Mouse (Mus musculus) layer of hippocampus, adult 11-12 months (tissue): ENCODE results near the gene Dpp10.

ENCODE experiments used
- DNase-seq: peaks from one replicate; pipeline ENCODE4 v3.0.0; 2022; ENCODE audit warnings: low spot score

Gene Dpp10

GRCm38 (mm10) chr1:123919606-123920005, 125.8 kb downstream of the Dpp10 start:
- DNase-seq, result no peak

DNA sequence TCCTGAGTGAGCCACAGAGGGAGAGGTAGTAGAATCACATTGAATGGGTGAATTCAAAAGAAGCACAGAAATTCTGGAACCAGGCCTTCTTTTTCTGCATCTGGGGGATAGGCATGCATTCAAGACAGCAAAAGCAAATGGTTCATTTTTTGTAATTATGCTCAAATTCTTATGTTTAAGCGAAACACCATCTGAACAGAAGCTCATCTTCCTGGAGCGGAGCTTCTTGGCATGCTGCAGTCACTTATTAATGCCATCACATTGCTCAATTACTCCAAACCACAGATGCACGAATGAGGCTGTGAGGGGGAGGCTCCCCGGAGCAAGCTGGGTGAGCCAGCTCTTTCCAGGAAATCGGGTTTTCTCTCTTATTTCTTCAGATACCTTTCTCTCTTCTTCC, 142.7 kb downstream of the Dpp10 start:
- peak; percentile 67 for DNase-seq

GRCm38 (mm10) chr1:123901218-123901617, 144.1 kb downstream of the Dpp10 start:
- DNase-seq, result peak; percentile 30

GRCm38 (mm10) chr1:123887243-123887642, 158.1 kb downstream of the Dpp10 start:
- no peak for DNase-seq

DNA sequence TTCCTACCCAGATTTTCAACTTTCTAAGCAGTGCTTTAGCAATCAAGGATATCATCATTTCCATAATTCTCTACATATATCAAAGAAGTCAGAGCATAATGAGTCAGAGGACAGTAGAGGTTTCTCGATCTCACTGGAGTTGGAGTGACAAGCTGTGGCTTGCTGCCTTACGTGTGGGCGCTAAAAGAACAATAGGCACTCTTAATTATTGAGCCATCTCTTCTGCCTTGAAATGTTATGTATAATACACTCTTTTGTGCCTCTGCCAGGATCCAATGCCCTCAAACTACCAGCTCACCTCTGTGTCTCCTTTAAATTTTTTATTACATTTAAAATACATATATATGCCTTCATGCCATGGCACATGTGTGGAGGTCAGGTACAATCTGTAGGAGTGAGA, 198.5 kb downstream of the Dpp10 start:
- no peak for DNase-seq

GRCm38 (mm10) chr1:123801206-123801605, 244.2 kb downstream of the Dpp10 start:
- DNase-seq, result no peak

- no peak for DNase-seq
Measured at GRCm38 (mm10) chr1:123765511-123765910, 279.8 kb downstream of the Dpp10 start.

DNA sequence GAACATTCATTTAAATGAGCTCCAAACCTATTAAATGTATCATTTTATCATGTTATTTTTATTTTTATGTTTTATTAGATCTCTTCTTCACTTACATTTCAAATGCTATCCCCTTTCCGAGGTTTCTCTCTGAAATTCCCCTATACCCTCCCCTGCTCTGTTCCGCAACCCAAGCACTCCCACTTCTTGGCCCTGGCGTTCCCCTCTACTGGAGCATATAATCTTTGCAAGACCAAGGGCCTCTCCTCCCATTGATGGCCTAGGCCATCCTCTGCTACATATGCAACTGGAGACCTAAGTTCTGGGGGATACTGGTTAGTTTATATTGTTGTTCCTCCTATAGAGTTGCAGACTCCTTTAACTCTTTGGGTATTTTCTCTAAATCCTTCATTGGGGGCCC, 283.1 kb downstream of the Dpp10 start:
- no peak for DNase-seq

GRCm38 (mm10) chr1:123756055-123756454, 289.3 kb downstream of the Dpp10 start:
- DNase-seq, result no peak

DNA sequence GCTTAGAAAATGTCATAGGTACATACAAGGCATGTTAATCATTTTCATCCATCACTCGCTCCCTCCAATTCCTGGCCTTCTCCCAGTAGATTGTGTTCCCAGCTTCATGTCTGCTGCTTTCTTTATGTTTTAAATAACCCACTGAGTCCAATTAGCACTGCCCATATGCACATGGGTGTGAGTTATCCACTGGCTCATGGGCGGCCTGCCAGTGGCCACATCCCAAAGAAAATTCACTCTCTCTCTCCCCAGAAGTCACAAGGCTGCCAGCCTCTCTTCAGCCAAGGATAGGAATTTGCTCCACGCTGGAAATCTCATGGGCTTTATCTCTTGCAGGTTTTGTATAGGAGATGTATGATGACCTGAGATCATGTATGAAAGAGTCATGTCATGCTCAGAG, 338.1 kb downstream of the Dpp10 start:
- no peak for DNase-seq

GRCm38 (mm10) chr1:123658409-123658808, 386.9 kb downstream of the Dpp10 start:
- no peak for DNase-seq

DNA sequence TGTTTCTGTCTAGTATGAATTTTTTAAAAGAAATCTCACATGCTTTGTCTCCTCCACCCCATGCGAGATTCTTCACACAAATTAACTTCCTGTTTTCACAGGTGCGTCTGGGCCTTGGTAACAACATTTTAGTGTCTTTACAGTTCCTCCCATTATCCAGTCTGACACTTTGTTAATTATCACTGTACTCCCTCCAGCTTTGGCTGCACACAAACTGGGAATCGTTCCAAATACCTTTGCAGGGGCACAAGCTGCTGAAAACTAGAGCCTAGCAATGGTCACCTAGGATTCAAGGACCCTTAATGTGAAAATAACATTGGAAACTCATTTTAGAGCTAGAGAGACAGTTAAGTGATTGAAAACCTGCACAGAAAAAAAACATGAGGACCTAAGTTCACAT, 388.8 kb downstream of the Dpp10 start:
- no peak for DNase-seq

DNA sequence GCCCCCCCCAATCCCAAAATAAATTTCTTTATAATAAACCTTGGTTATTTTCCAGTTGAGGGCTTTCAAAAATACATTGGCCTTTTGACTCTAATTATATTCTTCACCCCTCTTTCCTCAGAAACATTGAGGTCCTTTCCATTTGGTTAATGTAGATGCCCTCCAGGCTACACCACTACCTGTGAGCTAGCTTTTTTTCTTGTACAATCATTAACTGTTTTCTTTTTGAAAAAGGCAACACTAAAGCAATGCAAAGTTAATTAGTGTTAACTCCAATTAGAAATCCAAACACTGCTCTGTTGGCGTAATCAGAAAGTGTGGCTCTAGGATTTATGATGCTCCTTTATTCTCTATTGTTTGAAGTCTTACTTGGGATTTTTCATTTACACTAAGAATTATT, 407.5 kb downstream of the Dpp10 start:
- no peak for DNase-seq

DNA sequence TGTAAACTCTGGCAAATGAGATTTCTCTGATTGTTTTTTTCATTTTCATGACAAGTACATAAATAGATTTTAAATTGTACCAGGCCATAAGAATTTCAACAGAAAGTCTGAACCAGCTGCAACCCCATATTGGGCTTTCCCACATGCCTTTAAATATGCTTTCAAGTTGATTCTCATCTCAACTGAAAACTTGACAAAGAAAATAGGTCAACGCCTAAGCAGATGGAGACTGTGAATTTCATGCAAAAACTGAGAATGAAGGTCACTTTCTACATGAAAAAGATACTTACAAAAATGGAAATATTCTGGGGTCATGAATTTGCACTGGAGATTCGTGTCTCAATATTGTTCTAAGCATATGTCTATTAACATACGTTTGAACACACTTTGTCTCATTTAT, 417.1 kb downstream of the Dpp10 start:
- DNase-seq, result no peak

- DNase-seq, result no peak
Measured at GRCm38 (mm10) chr1:123584857-123585256, 460.5 kb downstream of the Dpp10 start.

DNA sequence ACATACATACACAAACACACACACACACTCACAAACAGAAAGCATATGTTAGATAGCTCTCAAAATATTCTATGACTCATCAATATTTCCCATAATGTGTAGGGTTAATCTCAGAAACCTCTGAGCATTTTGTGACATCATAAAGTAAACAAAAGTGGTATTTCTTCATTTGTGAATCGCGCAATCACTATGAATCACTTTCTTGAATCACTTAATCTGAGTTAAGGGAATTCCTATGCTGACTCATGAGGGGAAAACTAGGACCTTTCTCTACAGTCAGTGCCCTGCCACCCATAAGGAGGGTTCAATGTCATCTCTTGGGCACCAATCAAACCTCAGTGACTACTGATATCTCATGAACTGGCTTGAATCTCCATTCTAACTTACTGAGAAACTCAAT, 465.2 kb downstream of the Dpp10 start:
- no peak for DNase-seq

DNA sequence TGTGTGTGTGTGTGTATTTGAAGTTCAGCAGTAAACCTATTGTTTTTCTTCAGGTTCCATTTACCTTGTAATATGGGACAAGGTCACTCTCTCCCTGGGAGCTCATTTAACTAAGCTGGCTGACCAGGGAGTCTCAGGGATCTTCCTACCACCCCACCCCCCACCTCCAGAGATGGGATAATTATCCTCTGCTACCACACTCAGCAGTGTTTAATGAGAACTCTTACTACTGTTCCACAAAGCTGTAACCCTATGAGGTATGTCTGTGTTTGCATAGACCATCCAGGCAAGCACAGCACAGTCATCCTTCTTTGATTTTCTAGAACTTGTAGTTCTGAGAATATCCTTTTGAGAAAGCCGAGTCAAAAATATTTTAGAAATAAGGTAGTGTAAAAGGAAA, 471.6 kb downstream of the Dpp10 start:
- no peak for DNase-seq

DNA sequence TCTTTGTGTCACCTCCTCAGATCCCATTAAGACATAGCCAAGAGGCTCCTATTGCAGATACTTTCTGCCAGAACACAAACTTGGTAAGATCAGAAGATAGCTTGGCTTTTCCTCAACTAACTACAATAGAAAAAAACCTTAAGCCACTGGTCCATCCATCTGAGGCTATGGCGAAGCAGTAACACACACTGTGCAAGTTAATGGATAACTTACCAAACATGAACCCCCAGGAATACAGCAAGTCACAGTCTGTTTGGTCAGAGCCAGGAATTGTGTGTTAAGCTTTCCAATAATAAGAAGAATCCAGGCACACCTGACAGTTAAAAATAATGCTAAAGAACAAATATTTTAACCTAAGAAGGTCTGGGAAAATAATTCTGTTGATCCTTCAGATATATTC, 502.9 kb downstream of the Dpp10 start:
- DNase-seq, result no peak

DNA sequence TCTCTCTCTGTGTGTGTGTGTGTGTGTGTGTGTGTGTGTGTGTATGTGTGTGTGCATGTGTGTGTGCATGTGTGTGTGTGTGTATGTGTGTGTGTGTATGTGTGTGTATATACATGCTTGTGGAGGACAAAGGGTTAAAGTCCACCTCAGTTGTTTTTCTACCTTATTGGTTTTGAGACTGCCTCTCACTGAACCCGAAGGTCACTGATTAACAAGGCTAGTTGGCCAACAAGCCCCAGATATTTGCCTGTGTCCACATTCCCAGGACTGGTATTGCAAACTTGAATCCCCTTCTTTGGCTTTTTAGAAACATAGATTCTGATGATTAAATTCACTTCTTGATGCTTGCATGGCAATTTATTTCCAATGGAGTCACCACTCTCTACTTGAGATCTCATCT, 577.6 kb downstream of the Dpp10 start:
- no peak for DNase-seq

DNA sequence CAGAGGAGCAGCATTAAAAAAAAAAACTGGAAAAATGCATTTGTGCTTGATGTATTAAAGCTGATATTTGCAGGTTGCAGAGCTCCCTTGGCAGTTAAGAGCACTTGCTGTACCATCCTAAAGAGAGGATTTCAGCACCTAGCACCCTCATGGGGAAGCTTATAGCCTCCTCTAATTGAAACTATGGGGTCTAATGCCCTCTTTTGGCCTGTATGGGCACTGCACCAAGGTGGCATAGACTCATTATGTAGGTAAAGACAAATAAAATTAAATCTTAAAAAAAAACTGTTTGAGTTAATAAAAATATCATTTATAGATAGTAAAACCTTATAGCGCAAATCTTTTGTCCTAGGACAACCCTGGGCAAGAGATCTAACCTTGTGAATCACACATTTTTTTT, 631.2 kb downstream of the Dpp10 start:
- DNase-seq, result no peak

GRCm38 (mm10) chr1:123351300-123351699, 694.1 kb downstream of the Dpp10 start:
- no peak for DNase-seq

DNA sequence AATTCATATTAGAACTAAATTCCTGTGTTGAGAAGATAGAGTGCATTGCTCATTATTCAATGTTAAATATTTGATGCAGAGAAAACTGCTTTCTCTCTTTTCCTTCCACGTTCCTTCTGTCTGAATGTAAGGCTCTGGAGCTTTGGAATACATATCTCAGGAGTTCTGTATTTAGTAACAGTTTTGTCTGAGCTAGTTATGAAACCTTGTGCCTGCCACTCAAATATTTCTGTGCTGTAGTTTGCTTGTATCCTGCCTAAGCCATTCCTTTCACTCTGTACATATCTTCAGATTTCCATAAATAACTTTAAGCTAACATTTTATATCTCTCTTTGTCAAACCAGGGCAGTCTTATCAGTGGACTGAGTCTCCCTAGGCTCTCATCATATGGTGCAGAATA, 707.5 kb downstream of the Dpp10 start:
- DNase-seq, result no peak

DNA sequence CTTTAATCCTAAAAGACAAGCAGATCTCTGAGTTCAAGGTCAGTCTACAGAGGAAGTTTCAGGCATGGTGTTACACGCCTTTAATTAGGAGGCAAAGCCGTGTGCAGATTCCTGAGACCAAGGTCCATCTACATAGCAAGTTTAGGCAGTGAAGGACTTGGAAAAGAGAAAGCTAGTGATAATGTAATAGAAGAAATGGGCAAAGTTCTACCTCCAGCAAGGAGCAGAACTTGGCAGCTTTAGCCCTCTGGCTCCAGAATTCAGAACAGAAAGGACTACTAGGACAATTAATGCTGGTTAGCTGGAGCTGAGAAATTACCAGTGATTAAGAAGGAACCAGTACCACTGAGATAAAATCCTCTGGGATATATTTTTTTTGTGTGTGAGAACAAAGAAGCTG, 728.5 kb downstream of the Dpp10 start:
- DNase-seq, result no peak
